Mouse (Mus musculus) left cerebral cortex, adult 6 months (tissue): Measurements from ENCODE around the gene Obox8. TPM values are rescaled to one million over a fixed set of nuclear protein-coding genes. Genes with fewer than 3 reads are reported as not detected.

Source experiments
- long read RNA-seq, 2 experiments: library from polyadenylated mRNA; unstranded; transcript quantifications; one replicate each; pipeline ENCODE4 v2.0.0; 2019 to 2020
- polyA plus RNA-seq: library from polyadenylated mRNA; unstranded; fragments of <200 nt; fragmentation: Nextera tagmentation; gene quantifications from 2 replicates; pipeline ENCODE4 v1.2.3, GENCODE M21; 2021

The Obox8 gene
- polyA plus RNA-seq = not detected in 2 replicates
- long read RNA-seq, experiment 1 = 0 reads
- long read RNA-seq, experiment 2 = 0 reads

DNA sequence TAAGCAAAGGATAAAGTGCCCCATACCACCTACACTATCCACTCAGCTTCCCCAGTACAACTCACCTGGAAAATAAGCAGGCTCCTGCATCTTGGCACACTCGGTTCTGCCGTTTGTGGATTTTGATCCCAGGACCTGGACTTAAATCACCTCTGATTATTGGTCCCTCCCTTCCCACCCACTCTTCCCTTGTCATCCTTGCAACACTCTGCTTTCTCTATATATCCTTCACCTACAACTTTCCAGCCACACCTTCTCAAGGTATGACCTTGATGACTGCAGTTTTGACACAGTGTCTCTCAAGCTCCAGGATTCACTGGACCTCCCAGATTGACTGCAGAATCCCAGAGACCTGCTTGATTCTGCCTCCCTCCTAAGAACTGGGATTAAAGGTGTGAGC lies at the start of gene Obox8:
Obox8 (minus strand) TSS at position 101 of the 400 bp plus-strand sequence.

Other genes starting within 250 kb of the Obox8 start
- not detected in 2 replicates for gene Sult2a3, start 210.5 kb downstream of the Obox8 start, polyA plus RNA-seq
- not detected in 2 replicates for gene Sult2a6, start 78.7 kb downstream of the Obox8 start, polyA plus RNA-seq
- not detected in 2 replicates for gene Sult2a8, start 113.2 kb upstream of the Obox8 start, polyA plus RNA-seq
- not detected in 2 replicates for gene Sult2a7, start 160.7 kb upstream of the Obox8 start, polyA plus RNA-seq
- not detected in 2 replicates for gene Vmn1r90, start 229.9 kb upstream of the Obox8 start, polyA plus RNA-seq